Mouse (Mus musculus) CD4-positive helper T cell, adult 2 months (primary cell): ENCODE data around the gene Nudt22.

ENCODE experiments used
- DNase-seq: peaks from one replicate; pipeline ENCODE4 v3.0.0-alpha.2; 2012; ENCODE audit warnings: low read depth, missing footprints, low spot score

Gene Nudt22

DNA sequence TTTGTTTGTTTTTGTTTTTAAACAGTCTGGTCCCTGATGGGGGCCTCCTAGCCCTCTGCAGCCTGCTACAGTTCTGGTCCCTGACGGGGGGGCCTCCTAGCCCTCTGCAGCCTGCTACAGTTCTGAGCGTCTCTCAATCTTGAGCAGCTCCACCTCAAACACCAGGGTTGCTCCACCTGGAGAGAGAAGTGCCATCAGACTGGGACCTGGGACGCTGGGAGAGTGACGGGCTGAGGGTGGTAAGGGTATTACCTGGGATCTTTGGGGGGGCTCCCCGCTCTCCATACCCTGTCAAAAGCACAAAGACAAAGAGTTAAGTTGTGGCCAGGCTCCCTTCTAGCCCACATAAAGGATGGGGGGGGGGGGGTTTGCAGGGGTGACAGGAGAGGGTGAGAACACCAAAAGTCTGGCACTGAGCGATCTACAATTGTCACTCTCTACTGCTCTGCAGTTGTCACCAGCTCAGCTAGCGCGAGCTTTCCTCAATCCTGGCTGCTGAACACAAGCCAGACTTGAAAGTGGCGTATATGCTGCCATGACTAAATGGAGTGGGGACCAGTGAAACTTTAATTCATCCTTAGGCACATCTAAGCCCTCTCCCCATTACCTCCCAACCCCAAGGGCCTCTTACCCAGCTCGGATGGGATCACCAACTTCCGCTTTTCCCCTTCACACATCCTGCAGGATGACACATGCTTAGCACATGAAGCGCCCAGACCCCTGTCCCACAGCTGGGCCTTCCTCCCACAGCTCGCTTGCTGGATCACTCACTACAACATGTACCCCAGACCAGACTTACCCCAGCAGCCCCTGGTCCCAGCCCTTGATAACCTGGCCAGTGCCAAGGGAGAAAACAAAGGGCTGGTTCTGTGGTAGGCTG lies 17.9 kb downstream of the Nudt22 start:
- DNase-seq: no peak

DNA sequence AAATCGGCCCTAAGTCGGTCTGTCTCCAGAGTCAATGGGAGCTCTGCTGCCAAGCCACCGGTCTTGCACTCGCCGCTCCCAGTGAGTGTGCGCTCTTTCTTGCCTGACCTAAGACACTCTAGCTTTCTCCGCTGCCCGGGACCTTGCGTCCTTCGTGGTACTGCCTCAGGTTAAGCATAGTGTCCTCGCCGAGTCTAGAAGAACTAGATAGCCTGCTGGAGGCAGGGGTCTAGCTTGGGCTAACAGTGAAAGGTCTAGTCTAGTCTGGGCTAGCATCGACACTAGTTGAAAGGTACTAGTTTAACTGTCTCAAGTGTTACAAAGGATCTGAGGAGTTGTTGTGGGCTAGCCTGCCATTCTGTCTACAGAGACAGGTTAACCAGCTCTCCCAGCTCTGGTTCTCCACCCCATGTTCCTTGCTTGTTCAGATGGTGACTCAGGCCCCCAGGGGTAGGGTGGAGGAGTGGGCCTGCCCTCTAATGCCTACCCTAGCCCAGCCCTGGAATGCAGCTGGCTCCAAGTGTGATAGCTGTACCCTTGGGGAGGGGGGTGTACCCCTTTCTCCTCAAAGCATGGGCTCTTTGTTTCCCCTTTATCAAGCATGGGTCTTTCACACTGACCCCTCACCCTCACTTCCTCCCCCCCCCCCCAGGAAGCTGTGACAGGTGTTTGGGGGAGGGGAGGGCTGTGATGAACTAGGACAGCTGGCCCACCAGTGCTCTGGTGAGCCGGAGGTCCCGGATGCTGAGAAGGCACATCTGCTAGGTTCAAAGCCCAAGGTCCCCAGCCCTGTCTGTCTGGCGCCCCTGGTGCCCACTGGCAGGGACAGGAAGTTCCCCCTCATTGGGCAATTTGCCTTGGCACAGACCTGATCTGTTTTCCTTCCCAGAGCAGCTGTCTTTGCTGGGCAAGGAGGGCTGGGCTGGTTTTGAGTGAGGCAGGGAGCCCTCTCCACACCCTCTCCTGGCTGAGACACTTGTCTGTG lies 20.1 kb downstream of the Nudt22 start, which contains the start of gene Plcb3:
TSS of gene Plcb3 (minus strand) at position 934 of the 985 bp plus-strand sequence.
- DNase-seq: peak; percentile 69

DNA sequence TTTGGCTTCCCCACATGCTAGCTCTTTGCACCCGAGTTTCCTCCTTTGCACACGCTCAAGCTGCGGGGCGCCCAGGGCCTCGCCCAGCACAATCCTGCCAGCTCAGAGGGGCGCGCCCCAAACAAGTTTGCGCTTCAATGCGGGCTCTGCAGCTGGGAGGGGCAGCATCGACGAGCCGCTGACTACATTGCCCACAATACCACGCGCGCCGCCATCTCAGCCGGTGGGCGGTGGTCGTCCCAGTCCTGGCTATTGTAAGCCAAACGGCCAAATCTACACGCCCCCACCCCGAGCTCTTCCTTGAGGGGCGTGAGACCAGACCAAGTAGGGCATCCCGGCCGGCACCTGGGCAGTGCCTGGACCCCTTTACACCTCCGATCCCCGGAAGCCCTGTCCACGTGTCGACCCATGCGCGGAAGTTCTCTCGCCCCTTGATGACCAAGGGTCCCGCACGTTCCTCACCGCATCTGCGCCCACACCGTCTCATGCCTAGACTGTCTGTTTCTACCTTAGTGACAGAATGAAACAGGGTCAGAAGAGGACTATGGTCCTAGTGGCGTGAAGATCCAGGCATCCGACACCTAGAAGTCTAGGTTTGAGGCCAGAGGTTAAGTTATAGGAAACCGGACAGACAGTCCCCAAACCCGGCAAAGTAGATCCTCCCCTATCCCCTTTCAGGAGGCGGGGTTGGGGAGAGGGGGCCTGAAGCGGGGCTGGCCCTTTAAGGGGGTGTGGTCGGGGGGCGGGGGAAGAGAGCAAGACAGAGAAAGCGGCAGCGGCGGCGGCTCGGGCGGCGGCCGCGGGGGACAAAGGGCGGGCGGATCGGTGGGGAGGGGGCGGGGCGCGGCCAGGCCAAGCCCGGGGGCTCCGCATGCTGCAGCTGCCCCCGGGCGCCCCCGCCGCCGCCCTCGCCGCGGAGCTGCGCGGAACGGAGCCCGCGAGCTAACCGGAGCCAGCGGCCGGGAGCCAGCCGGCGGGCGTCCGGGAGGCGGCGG lies 21.4 kb downstream of the Nudt22 start, which contains the start of gene Ppp1r14b:
TSS of gene Ppp1r14b (plus strand) at position 758 of the 995 bp plus-strand sequence.
- DNase-seq: peak; percentile 83

- no peak for DNase-seq
Measured at GRCm38 (mm10) chr19:6973581-6974190, 22.2 kb downstream of the Nudt22 start.

GRCm38 (mm10) chr19:6972247-6972917 lies 23.5 kb downstream of the Nudt22 start:
- no peak for DNase-seq

DNA sequence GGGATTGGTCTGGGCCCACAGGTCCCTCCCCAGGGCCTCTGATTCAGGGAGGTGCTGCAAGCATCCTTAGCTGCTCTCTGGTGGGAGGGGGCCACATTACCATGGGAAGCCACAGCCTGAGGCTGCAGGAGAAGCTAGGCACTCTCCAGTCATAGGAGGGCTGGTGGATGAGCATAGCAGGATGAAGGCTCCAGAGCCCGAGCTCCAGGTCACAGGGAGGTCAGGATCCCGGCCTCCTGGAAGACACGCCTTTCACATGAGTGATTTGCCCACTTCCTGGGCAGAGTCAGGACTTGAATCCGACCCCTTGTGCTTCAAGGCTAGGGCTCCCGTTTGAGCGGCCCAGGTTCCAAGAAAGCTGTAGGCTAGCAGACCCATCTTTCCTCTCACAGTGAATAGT lies 24.3 kb downstream of the Nudt22 start:
- DNase-seq: no peak

GRCm38 (mm10) chr19:6970460-6971085 lies 25.3 kb downstream of the Nudt22 start:
- DNase-seq: peak; percentile 65

GRCm38 (mm10) chr19:6969665-6970381 lies 26.1 kb downstream of the Nudt22 start:
- DNase-seq: peak; percentile 84

- DNase-seq: no peak
Measured at GRCm38 (mm10) chr19:6969291-6969664, 26.6 kb downstream of the Nudt22 start.

- DNase-seq: peak; percentile 26
Measured at GRCm38 (mm10) chr19:6968491-6969271, 27.2 kb downstream of the Nudt22 start.

DNA sequence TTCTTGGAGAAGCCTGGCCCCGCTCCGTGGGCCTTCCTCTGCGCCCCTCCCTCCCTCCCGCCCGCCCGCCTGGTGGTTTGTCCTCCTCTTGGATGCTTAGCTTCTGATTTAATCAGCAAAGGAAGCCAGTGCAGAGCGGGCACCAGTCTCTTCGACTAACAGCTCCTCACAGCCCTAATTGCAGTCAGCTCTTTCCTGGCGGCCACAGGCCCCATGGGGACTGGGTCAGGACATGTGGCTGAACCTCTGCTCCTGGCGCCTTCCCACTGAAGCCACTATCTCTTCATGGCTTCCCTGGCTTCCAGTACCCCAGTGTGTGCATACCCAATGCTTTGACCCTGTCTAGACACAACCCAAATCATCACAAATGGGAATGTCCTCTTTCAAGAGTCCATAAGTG lies 39.5 kb downstream of the Nudt22 start:
- DNase-seq: no peak

DNA sequence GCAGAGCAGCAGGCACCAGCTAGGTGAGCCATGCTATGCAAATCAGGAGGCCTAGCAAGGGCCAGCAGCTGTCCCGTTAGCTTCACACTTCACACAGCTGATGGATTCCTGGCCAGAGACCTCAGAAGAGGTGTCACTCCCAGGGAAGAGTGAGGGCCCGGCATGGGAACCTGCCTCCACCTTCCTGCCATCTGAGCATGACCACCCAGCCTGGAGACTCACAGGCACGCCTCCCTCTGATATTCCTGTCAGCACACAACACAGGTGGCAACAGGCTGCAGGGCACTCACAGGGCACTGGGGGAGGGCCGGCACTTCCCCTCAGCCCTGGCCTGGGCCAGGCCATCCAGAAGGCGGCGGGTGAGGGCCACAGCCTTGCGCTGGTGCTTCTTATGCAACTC lies 40.5 kb downstream of the Nudt22 start:
- DNase-seq: no peak

GRCm38 (mm10) chr19:6954046-6954445 lies 41.9 kb downstream of the Nudt22 start:
- DNase-seq: peak; percentile 32

GRCm38 (mm10) chr19:6952712-6953037 lies 43.2 kb downstream of the Nudt22 start:
- DNase-seq: peak; percentile 50

DNA sequence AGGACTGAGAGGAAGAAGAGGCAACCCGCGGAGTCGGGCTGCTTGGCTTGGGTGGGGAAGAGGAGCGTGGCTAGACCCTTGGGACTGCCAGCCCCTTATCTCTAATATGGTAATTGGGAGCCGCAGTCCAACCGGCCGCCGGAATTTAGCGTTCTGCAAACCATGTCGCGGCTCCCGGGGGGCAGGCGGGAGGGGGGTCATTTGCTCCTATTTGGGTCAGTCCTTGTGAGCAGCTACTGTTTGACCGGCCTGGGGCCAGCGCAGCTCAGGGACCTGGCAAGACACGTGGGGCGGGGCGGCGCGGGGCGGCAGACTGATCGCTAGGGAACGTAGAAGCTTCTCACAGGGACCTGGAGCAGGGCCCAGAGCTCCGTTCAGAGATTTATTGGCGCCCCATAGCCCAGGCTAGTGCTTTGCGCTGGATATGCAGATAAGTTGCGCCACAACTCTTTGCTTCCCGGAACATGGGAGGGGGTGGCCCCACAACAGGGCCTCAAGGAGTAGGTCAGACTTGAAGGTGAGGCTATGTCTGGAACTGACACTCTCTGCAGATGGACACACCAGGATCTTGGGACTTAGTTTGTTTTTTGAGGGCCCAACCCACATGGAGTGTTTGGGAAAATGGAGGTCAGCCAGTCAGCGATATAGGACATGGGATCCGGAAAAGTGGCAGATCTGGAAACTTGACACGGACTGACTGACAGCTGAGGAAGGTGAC lies 43.8 kb downstream of the Nudt22 start:
- DNase-seq: peak; percentile 48

GRCm38 (mm10) chr19:6951381-6951968 lies 44.4 kb downstream of the Nudt22 start:
- DNase-seq: peak; percentile 85

DNA sequence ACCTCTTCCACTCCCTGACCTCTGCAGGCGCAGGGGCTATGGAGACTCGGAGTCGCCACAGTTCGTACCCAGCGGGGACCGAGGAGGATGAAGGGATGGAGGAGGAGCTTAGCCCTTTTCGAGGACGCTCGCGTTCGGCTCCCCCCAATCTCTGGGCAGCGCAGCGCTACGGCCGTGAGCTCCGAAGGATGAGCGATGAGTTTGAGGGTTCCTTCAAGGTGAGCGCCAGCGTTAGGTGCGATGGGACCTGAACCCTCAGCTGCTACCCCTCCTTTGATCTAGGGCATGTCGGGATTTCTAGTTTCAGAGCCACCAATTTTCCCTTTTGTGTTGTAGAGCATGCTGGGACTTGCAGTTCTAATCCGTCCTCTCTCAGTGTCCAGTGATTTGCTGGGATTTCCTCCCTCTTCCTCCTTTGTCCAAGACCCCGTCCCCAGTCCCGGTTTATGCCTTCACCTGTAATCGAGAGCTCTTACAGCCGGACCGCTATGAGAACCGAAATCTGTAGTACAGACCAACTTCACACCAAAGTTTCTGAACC lies 45.2 kb downstream of the Nudt22 start:
- DNase-seq: peak; percentile 61
